Mouse (Mus musculus) right cerebral cortex, postnatal 25 days (tissue): ENCODE measurements at regions not wholly inside any gene's neighbourhood (a gene's known extent, or its start where the extent isn't known, plus 50 kb on each side); places are given as distances from the start of the nearest gene placed in this dataset.

Source experiments
- DNase-seq: peaks from one replicate; pipeline ENCODE4 v3.0.0; 2022

DNA sequence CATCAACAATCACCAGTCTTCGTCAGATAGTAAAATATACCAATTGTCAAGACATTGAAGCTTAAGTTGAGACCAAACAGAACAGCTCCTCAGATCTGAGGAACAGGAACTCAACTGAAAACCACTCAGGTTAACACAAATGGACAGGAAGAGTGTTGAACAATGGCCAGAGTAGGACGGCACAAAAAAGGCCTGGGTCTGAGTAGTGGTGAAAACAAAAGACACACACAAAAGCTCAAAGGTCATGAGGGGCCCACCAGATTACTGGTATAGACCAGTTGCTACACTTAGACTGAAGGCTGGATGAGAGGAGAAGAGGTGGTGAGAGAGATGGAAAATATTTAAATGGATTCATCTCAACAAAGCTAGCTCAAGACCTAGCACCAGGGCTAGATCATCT is 302.8 kb downstream of the Gm11361 start:
- no peak for DNase-seq

DNA sequence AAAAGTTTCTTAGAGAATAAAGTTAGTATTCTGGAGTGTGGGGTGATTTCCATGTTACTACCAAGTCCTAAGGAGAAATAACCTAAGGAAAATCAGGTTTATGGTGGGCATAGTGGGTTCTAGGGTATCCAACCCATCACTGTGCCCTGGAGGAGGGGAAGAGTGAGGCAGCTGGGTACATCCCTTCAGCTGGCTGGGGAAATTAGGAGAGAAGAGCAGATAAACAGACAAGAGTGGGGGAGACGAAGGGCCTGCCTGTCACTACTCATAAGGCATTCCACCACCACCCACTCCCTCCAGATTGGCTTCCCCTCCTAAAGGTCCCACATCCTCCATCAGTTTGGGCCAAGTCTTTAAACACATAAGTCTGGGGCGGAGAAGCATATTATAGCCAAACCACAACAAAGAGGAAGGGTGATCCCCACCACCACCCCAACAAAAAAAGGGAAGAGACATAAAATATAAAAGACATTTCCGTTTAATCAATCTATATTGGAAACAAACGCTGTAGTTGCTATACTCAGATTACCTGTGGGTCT is 299.8 kb downstream of the Gm11361 start:
- DNase-seq = no peak

DNA sequence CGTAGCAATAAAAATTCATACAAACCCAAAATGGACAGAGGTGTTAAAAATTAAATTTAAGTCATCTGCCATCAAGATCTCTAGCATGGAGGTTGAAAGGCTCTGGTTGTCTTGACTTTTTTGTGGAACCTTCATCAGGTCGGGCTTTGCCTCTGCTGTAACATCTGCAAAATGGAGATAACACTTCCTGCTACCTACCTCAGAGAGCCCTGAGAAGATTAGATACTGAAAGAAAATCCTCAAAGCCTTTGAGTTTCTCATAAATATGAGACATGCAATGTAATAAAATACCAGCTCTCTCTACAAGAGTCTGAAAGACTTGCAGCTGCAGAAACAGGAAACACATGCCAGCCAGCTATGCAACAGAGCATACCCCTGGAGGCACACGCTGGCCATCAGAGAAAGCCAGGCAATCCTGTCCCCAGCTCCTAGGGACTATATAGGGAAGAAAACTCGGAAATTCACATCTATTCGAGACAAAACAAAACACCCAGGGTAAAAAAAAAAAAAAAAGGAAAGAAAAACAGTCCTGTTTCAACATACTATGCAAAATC is 299.1 kb downstream of the Gm11361 start:
- no peak for DNase-seq

DNA sequence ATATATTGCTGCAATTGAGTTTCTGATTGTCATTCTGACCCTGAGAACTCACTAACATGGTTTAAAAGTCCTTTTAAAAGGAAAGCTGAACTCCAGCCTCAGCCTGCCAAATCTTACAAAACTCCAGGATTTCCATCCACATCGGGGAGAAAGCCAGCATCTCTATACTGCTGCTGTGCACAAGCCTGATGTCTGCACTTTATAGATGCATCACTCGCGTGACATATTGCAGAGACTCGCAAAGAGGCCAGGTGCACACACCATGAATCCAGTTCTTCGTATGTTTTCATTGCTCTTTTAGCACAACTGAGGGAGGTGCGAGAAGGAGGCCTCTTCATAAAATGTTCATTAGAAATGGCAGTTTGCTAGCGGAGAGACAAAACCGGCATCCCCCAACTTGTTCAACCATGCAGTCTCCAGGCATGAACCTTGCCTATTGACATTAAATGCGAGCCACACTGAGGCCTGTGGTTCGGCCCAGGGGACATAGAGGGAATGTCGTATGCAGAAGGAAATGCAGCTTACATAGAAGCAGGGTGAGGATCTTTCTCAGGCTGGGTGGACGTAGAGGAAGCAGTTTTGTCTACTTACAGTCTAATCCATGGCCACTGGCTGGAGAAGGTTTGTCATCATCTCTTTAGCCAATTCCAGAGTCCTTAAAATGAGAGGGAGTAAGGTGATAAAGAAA is 297.0 kb downstream of the Gm11361 start:
- no peak for DNase-seq

DNA sequence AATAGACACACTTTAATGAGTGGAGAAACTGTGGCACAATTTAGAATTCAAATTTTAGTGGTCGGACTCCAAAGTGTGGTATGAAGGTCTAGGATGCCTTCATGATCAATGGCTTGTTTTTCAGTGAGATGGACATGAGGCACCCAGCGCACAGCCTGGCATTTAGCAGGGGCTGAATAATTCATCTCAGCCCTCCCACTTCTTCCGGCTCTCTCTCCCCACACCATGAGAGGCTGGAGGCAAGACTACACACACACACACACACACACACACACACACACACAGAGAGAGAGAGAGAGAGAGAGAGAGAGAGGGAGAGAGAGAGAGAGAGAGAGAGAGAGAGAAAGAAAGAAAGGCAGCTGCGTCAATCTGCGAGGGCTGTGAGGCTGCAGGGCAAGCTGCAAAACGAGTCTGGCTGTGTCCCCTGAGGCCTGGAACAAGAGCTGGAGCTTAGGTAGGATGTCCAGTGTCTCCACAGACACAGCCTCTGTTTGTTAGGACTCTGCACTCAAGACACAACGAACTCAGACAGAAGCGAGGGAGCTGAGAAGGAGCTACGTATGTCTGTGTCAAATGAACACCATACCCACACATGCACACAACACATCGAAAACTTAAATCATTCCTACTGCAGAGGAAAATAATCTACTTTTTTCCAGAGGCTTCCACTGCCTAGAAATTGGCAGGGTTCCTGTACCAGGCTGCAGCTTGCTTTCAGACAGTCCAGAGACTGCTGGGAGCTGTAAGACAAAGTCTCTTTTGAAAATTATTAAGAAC is 295.8 kb downstream of the Gm11361 start:
- DNase-seq = no peak

DNA sequence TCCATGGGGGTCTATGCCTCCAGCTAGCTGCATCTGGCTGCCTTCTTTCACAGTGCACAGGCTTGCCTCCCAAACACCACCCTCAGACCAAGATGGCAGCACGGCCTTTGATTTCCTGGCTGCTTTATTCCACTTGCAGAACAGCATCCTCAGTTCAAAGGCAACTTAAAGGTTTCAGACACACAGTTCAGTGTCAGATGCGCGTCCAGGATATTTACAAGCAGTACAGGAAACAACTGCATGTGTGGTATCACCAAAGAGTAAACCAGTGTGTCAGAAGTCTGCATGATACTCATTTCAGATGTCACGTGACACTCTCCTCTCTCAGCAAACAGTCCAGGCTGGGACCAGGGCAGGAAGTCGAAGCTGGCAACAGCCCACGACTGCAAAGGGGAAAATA is 294.2 kb downstream of the Gm11361 start:
- no peak for DNase-seq

DNA sequence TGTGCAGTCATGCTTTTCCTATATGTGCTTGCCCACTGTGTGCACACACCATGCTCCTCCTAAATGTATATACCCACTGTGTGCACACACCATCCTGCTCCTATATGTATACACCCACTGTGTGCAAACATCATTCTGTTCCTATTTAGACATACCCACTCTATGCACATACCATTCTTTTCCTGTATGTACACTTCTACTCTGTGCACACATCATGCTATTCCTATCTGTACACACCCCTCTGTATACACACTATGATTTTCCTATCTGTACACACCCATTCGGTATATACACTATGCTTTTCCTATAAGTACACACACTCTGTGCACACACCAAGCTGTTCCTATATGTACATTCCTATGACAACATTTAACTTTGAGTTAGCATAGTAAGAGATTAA is 288.5 kb downstream of the Gm11361 start:
- DNase-seq = no peak

DNA sequence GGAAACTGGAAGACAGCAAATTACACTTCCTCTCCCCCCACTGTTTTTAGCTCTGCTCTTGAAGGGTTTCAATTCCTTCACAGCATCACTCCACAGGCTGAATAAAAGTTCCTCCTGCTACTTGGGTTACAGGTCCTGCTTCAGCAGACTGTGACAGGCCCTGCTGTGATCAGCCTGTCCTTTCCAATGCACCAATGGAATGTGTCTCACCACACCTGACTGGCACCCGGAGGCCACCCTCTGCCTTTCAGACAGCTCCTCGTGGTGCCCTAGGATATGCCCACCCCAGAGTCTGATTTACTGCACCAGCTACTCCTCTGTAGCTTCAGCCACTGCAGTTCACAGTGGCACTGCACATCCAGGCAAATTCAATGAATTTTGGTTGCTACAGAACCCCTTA is 288.0 kb downstream of the Gm11361 start:
- DNase-seq = no peak

DNA sequence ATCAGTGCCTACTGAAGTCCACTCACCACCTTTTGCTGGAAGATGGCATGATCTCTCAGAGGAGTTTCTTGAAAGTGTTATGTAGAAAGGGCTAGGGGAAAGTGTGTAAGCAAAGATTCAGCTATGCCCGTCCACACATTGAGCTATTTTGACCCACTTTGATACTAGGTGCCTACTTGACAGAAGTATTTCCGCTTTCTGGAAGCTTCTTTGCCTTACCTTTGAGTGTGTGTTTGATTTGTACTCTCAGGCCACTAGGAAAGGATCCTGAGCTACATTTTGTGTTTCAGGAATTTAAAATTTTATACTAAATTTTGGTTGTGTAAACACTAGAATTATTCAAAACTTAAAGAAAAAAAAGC is 287.5 kb downstream of the Gm11361 start:
- DNase-seq = no peak

DNA sequence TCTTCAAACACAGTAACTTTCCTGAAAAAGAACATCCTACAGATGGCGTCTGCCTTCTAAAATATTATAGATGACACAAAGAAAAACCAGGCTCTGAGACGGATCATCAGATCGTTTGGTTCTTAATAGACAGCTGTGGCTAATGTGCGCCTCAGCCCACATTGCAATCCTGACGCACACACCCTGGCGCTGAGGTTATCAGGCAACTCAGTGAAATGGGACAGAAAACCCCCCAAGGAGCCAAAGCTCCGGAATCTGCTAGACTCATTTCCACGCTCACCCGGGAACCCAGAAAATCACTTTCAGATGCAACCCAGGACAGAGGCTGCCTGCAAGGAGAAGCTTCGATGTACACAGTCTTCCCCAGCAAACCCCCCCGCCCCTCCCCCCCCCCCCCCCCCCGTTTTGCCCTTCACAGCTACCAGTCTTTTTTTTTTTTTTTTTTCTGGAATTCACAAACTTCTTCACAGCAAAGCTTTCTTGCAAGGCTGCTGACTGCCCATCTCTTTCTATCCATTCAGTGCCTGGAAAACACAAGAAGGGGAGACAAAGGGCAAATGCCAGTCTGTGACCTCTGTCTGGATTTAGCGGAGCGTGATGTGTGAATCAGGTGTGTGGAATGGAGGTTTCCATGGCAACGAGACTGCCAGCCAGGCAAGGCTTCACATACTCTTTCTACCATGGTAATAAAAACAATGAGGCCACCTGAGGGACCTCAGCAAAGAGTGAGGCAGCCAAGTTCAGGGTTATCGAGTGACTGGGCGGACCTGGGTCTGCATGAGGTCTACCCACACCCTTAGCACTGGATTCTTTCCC is 286.9 kb downstream of the Gm11361 start:
- DNase-seq = no peak

DNA sequence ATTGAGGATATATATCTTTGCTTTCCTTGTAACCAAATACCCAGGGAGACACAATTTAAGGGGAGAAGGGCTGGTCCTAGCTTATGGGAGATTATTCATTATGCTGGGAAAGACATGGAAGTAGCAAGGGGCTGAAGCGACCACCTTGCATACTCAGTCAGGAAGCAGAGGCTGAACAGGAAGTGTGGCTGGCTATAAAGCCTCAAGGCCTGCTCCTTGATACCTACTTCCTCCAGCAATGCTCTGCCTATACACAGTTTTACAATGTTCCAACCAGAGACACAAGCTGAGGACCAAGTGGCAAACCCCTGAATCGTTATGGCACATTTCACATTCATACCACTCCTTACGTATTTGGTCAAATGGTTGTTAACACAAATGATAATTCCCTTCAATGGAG is 284.3 kb downstream of the Gm11361 start:
- no peak for DNase-seq

DNA sequence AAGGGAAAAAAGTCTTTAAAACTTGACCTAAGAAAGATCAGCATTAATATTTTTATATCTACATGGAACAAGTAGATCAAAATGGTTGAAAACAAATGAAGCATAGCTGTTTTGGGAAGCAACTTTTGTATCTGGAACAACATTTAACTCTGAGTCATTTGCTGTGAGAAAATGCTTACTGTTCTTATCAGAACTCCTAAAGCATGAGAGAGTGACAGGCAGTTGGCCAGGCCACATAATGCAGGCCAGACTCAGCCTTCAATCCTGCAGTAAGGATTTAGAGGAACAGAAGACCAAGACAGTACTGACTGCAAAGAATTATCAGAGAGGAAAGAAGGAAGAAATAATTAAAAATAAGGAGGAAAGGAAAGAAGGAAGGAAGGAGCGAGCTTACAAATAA is 275.8 kb downstream of the Gm11361 start:
- DNase-seq = no peak

DNA sequence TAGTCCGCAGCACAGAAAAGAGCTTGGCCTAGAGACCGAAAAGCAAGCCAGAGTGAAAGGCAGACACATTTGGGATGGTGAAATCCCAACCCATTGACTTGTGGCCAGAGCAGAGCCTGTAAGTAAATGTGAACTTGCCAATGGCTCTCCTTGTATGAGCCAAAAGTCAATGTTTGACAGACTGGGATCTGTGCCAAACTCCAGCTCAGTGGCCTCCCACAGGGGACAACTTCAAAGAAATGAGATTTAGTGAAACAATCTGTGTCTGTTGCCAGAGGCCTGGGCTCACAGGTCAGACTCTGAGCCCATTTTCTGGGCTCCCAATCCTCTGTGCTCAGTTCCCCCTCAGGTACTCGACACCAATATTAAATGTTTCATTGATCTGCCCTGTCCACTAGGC is 274.9 kb downstream of the Gm11361 start:
- no peak for DNase-seq

DNA sequence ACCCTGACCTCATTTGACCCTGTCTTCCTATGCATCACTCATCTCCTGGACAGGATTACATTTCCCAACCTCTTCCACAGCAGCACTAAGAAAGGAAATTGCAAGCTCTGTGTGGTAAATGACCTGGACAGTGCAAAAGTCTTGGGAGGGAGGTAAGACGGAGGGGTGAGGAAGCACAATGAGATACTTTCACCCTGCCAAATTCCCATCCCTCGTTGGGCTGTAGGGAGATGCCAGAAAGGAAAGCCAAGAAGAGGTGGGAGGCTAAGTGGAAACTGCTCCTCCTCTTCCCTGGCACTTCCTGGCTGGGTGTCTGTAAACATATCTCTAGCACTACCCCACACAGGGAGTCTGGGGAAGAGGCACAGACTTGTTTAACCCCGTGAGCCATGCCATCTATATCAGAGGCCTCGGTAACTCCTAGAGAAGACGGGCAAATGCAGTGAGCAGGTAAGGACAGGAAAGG is 274.2 kb downstream of the Gm11361 start:
- no peak for DNase-seq

DNA sequence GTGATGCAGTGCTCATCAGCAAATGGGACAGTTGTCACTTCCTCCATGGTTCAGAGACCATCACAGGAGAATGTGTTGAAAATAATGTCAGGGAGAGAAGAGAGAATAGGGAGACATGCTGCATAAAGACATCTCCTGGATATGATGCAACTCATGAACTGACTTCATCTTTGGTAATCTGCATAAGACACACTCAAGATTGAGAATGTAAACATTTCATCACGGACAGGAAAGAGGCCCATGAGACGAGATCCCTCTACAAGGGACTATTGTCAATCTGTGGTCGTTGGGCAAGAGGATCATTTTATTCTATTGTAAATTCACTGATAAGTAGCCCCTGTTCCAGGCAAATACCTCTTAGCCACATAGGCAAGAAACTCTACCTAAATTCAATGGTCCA is 273.6 kb downstream of the Gm11361 start:
- no peak for DNase-seq

DNA sequence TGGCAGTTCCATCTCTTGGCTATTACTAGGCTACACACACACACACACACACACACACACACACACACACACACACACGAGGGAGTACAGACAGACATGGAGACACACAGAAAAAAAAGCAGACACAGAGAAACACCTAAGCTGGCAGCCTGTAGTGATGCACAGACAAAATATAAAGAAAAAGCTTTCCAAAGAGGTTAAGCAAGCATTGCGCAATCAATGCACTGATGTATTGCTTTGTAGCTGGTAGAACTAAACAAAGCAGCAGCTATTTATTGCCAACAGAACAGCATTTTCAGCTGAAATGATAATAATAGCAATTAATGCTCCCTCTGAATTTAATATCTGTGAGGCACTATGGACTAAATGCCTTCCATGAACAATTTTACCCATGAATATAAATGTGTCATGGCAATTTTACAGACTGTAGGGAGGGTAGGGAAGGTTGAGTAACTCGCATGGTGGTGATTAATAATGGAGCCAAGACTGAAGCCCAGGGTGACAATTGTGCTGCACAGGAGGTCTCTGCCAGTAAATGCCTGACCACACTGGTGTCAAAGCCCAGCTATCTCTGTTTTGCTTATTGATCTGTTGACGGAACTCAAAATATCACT is 271.7 kb downstream of the Gm11361 start:
- no peak for DNase-seq

DNA sequence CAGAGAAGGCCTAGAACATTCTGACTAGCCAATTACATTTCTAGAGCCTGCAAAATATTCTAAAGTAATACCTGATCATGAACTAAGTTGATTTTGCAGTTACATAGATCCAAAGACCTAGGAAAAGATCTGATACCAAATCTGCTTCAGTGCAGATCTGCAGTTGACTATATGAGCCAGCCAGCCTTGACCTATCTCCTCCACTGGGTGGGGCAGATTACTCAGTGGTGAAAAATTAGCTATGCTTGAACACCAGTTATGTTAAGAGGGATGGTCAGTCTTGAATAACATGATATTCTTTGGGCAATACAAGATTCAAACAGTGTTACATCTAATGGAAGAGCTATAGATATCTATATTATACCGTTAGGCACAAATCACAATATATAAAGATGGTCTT is 269.0 kb downstream of the Gm11361 start:
- DNase-seq = no peak

DNA sequence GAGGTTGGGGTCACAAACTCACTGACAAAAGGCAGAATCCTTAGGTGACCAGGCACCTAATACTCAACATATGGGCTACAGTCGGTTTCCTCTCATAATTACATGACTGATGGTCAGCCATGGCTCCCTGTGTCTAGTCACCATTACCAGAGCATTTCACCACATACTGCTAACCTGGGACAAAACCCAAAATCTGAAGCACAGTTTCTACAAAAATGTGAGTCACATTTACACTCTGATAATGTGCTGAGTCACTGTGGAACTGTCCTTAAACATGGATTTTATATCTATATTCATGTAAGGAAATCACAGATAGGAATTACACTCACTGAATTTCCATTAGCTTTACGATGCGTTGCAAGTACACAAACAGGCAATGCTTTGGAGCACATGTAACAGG is 267.1 kb downstream of the Gm11361 start:
- no peak for DNase-seq

DNA sequence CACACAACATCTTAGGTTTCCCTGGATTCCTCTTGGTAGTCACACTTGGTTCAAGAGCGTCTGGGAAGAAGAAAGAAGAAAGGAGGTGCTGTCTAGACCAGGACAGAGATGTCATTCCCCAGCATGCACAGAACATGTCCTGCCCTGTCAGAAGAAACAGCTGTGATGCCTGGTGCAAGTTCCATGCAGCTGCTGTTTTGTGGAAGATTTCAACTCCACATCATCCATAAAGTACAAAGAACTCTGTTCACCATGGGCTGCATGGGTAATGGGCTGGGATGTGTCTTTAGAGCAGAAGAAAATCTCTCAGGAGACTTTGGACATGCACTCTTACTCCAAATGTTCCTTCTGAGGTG is 262.8 kb downstream of the Gm11361 start:
- DNase-seq = no peak

DNA sequence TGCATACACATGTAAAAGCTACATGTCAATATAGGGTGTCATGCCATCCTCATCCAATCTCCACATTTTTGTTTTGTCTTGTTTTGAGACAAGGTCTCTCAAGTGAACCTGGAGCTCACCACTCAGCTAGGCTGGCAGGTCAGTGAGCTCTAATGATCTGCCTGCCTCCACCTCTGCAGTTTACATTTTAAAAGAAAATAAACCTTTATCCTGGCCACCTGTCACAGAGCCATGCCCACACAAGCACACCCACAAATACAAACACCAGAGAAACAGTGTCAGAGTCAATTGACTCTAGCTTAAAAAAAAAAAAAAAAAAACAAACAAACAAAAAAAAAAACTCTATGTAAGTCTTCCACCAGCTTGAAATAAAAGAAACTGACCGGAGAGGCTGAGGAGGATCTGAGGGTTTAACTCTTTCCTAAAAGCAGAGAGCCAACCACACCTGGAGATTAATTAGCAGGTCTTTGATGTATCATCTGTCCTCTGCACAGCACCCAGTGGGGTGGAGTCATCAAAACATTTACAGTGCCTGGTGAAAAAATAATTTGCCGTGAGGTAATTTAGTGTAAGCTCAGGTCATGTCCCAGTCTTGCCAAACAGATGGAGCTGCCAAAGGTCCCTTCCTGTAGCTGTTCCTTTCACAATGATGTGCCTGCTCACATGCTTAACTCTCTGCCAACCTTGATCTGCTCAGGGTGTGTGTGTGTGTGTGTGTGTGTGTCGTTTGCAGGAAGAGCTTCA is 262.2 kb downstream of the Gm11361 start:
- DNase-seq = no peak

DNA sequence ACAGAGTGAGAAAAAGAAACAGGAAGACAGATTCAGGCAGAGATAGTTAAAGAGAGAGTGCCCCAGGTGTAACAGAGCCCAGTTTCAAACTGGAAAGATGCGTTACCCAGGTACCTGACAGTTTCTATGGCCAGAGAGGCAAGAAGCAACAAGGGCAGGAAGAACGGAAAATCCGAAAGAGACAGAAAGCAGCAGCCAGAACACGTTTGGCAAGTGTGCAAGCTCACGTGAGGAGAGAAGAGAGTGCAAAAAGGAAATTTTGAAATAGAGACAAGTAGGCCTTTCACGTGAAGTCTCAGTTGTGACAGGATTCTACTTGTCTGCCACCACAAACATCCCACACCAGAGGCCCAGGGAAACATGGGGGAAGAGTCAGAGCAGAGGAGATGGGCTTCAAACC is 259.8 kb downstream of the Gm11361 start:
- DNase-seq = no peak

DNA sequence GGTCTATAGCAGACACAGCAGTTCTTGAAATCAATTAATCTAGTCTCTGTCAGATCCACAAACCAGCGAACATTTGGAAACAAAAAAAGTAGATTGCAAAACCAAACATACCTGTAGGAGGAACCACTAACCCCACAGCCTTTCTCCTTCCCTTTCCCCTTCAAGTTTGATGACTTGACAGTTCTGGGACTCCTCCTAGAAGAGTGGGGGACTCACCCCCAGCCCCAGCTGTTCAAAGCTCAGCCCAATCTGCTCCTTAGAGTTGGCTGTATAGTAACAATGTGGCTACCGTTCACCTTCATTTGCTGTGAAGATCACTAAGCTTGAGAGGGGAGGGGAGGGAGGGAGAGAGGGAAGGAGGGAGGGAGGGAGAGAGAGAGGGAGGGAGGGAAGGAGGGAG is 259.3 kb downstream of the Gm11361 start:
- no peak for DNase-seq
